Mouse (Mus musculus) small intestine, adult 2 months (tissue): ENCODE measurements around the gene Pheta2. TPM values are rescaled to one million over a fixed set of nuclear protein-coding genes. Genes with fewer than 3 reads are reported as not detected.

Source experiments
- H3K27ac ChIP-seq: fragments of 200-500 bp; 2 replicates; pipeline ENCODE4 v1.5.1; 2012; ENCODE audit warnings: low read depth, low read length, control low read depth, inconsistent platforms; ENCODE audit not compliant: insufficient read depth
- H3K27me3 ChIP-seq: fragments of 200-500 bp; 2 replicates; pipeline ENCODE4 v1.6.1; 2012; ENCODE audit warnings: mild to moderate bottlenecking, moderate library complexity, low read length, inconsistent platforms; ENCODE audit not compliant: control insufficient read depth, insufficient read depth
- H3K36me3 ChIP-seq: fragments of 200-500 bp; 2 replicates; pipeline ENCODE4 v1.6.1; 2012; ENCODE audit warnings: mild to moderate bottlenecking, low read length, control low read depth, inconsistent platforms; ENCODE audit not compliant: control insufficient read depth, insufficient read depth
- H3K4me1 ChIP-seq: fragments of 200-500 bp; 2 replicates; pipeline ENCODE4 v1.6.1; 2012; ENCODE audit warnings: low read length, inconsistent platforms, mixed read lengths; ENCODE audit not compliant: control insufficient read depth, insufficient read depth, insufficient read length
- H3K4me3 ChIP-seq: fragments of 200-500 bp; 2 replicates; pipeline ENCODE4 v1.5.1; 2012; ENCODE audit warnings: low read depth, mild to moderate bottlenecking, control low read depth, inconsistent platforms, low read length, moderate library complexity
- CTCF ChIP-seq: fragments of 200-500 bp; IDR thresholded peaks from 2 replicates; pipeline ENCODE4 v1.5.1; 2012; ENCODE audit warnings: low read depth, mild to moderate bottlenecking, control low read depth, inconsistent platforms, low read length, moderate library complexity, mixed read lengths; ENCODE audit not compliant: insufficient replicate concordance, insufficient read length; ENCODE audit errors: extremely low read depth
- POLR2A ChIP-seq: fragments of 200-500 bp; IDR thresholded peaks from 2 replicates; pipeline ENCODE4 v1.6.1; 2012; ENCODE audit warnings: low read depth, mild to moderate bottlenecking, control low read depth, inconsistent platforms, low read length, moderate library complexity
- WGBS: fragments of 180-500 bp; shearing (Covaris S2); methylation state at CpG from one replicate; pipeline ENCODE4 v1.1.7; 2018; 5-methylcytosine and 5-hydroxymethylcytosine counted together
- polyA plus RNA-seq: library from polyadenylated mRNA; depleted of rRNA; stranded (reverse); fragments of >200 nt; gene quantifications from 2 replicates; pipeline ENCODE4 v1.2.3, GENCODE M21; 2012

The Pheta2 gene
- polyA plus RNA-seq, 1 experiment, result 0.56 TPM

GRCm38 (mm10) chr15:82372991-82373390 lies 34.2 kb downstream of the Pheta2 start:
- Histone ChIP-seq H3K27me3 (no peaks in the 10 kb centered on the region), H3K4me1 (peaks cover 4% of the 10 kb centered on the region), H3K4me3 (no peak overlapping the region), H3K36me3 (peaks cover 4% of the 10 kb centered on the region; the same call in 1 of the 2 replicates), H3K27ac (no peak overlapping the region)
- 89% methylated on average over 5 of the region's 5 CpGs for WGBS
- no peak for TF ChIP-seq CTCF
- no peak for TF ChIP-seq POLR2A

DNA sequence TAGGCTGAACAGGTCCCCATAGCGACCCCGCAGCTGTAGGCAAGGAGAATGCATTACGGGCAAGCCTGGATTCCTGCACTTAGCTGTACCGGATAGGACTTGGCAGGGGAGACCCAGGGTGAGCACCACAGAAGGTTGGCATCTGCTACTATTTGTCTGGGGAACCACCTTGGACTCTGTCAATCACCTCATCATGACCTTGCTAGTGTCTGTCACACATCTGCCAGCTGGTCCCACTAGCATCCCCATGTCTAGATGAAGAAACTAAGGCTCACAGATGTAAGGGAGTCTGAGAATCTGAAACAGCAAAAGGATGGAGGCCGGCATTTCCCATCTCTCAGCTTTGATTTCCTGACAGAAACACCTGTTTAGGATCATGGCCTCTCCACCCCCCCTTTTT lies 35.7 kb downstream of the Pheta2 start:
- no peak overlapping the region for H3K27ac ChIP-seq
- H3K4me1 ChIP-seq, result peaks cover 9% of the 10 kb centered on the region
- no peaks in the 10 kb centered on the region for H3K27me3 ChIP-seq
- H3K36me3 ChIP-seq, result peaks cover 2% of the 10 kb centered on the region; the same call in 1 of the 2 replicates
- TF ChIP-seq POLR2A (no peak), CTCF (no peak)
- WGBS, result 92% methylated on average over 5 of the region's 5 CpGs
- H3K4me3 ChIP-seq, result no peak overlapping the region

DNA sequence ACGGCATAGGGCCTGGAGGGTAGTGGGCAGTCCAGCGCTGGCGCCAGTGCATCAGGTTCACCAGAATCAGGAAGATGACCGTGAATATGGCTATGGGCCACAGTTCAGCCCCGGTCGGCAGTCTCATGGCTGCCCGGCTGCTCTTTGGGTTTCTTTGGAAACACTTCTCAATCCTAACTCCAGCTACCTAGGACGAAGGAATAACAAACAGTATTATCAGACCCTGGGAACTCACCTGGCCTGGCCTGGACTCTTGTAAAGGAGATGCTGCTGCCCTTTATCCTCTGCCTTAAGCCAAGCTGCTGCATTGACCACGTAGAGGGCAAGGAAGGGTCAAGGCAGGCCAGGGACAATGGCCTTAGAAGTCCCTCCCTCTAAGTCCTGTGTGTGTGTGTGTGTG lies 37.1 kb downstream of the Pheta2 start:
- WGBS, result 87% methylated on average over 9 of the region's 9 CpGs
- H3K4me3 ChIP-seq, result no peak overlapping the region
- peaks cover 2% of the 10 kb centered on the region; the same call in 1 of the 2 replicates for H3K36me3 ChIP-seq
- no peak for TF ChIP-seq CTCF
- no peak for TF ChIP-seq POLR2A
- peak overlapping the region; percentile 59 for H3K27ac ChIP-seq
- no peaks in the 10 kb centered on the region for H3K27me3 ChIP-seq
- H3K4me1 ChIP-seq, result peaks cover 13% of the 10 kb centered on the region

DNA sequence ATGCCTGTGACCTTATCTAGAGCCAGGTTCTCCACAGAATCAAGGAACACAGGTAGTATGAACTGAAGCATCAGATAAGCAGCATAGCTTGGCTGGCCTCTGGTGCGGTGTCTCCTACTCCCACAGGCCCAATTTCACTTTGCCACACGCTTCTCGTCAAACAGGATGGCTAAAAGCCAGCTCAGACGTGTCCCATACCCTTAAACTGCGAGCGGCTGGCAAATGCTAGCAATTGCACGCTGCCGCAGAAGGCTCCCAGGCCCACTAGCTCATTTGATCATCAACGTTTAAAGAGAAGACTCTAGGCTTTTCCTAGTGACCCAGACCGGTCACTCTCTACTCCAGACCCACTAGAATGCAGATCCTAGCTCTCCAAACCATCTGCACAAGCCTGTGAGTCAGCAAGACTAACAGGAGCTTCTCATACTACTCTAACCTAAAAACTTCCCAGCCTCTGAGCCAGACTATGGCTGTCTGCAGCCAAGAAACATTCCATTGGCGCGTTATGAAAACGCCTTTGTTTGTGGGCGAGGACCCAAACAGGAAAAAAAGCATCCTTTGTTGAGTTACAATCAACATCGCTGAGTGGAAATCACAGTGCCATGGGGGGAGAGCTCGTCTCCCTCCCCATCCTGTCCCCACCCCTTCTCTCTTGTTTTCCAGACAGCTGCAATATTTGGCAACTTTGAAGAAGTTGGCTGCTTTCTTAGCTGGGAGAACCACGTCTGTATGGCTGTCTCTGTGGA lies 37.8 kb downstream of the Pheta2 start:
- H3K36me3 ChIP-seq, result peaks cover 2% of the 10 kb centered on the region; the same call in 1 of the 2 replicates
- no peak for TF ChIP-seq CTCF
- no peak for TF ChIP-seq POLR2A
- H3K4me3 ChIP-seq, result no peak overlapping the region
- H3K27me3 ChIP-seq, result no peaks in the 10 kb centered on the region
- H3K4me1 ChIP-seq, result peaks cover 13% of the 10 kb centered on the region
- peak overlapping the region; percentile 97 for H3K27ac ChIP-seq
- WGBS, result 70% methylated on average over 17 of the region's 17 CpGs

- Histone ChIP-seq H3K36me3 (peaks cover 2% of the 10 kb centered on the region; the same call in 1 of the 2 replicates), H3K4me3 (no peak overlapping the region), H3K27me3 (no peaks in the 10 kb centered on the region), H3K4me1 (peaks cover 13% of the 10 kb centered on the region), H3K27ac (peak overlapping the region; percentile 97)
- WGBS, result 85% methylated on average over 5 of the region's 5 CpGs
- TF ChIP-seq POLR2A (no peak), CTCF (no peak)
Observed at GRCm38 (mm10) chr15:82377701-82378100, 39.0 kb downstream of the Pheta2 start.

DNA sequence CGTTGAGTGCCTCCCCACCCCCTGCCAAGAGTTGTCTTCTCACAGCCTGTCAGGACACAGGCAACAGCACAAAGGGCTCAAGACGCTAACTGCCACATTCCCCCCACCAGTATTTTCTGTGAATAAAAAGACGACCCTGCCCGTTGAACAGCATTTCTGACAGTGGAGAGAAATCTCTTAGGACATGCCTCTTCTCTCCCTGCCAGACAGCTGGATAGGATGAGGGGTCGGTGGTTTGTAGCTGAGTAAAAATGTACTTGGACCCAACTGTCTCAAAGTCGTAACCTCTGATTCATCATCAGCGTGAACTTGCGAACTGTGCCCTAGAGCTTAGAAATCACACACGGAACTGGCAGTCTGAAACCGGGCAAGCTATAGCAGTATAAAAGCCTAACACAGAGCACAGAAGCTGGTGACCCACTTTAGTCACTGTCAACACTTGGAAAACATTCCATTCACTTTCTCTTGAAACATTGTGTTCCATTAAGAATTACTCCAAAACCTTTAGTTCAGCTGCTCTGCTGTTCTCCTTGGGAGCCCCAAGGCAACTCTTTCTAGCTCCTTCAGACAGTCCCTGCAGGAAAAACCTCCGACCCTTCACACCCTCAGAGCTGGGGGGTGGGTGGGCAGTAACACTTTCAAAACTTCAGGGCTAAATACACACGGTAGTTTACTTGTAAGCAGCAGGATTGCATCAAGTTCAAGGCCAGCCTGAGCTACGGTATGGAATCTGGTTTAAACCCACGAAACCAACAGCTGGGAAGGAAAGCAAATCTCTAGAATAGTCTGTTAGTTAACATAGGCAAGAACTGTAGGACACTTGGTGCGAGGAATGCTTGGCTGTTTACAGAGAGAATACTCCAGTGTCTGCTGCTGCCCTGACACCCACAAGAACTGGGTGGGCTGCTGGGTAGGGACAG lies 39.8 kb downstream of the Pheta2 start:
- no peaks in the 10 kb centered on the region for H3K27me3 ChIP-seq
- TF ChIP-seq CTCF, result no peak
- H3K27ac ChIP-seq, result peak overlapping the region; percentile 97
- H3K4me3 ChIP-seq, result peak overlapping the region; percentile 39
- 42% methylated on average over 15 of the region's 15 CpGs for WGBS
- H3K4me1 ChIP-seq, result peaks cover 13% of the 10 kb centered on the region
- H3K36me3 ChIP-seq, result peaks cover 2% of the 10 kb centered on the region; the same call in 1 of the 2 replicates

GRCm38 (mm10) chr15:82379511-82379870 lies 40.7 kb downstream of the Pheta2 start:
- Histone ChIP-seq H3K27ac (peak overlapping the region; percentile 97), H3K27me3 (no peaks in the 10 kb centered on the region), H3K36me3 (no peaks in the 10 kb centered on the region; the same call in 1 of the 2 replicates), H3K4me3 (peak overlapping the region; percentile 74), H3K4me1 (peaks cover 13% of the 10 kb centered on the region)
- WGBS, result 11% methylated on average over 7 of the region's 7 CpGs
- no peak for TF ChIP-seq CTCF
- TF ChIP-seq POLR2A, result 0 out of 2 replicates have a peak, but pooled peaks have one; percentile 31
